Mouse (Mus musculus) small intestine, adult 2 months (tissue): ENCODE results near the gene Add3.

Experiments used
- CTCF ChIP-seq: fragments of 200-500 bp; IDR thresholded peaks from 2 replicates; pipeline ENCODE4 v1.5.1; 2012; ENCODE audit warnings: low read depth, mild to moderate bottlenecking, control low read depth, inconsistent platforms, low read length, moderate library complexity, mixed read lengths; ENCODE audit not compliant: insufficient replicate concordance, insufficient read length; ENCODE audit errors: extremely low read depth
- POLR2A ChIP-seq: fragments of 200-500 bp; IDR thresholded peaks from 2 replicates; pipeline ENCODE4 v1.6.1; 2012; ENCODE audit warnings: low read depth, mild to moderate bottlenecking, control low read depth, inconsistent platforms, low read length, moderate library complexity

DNA sequence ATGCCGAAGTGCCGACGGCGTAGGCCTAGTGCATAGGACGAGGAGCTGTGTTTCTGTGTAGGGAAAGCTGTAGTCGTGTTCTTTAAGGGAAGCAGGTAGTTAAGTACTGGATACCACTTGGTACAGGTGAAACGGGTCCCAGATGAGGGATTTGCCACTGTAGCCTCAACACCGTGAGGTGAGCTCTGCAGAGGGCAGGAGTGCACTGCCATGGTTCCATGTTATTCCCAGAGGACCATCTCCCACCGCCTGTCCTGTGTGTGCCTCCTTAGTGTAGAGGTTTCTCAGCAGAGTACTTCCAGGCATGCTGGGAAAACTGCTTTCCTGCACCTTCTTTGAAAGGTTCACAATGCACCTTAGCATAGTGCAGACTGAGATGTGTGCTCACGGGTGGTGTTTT is 26.1 kb downstream of the Add3 start:
- no peak for TF ChIP-seq CTCF
- no peak for TF ChIP-seq POLR2A
